Mouse (Mus musculus): ENCODE results near the gene Aldh4a1. TPM values are rescaled to one million over a fixed set of nuclear protein-coding genes. Genes with fewer than 3 reads are reported as not detected.
A peak's percentile ranks its signal among the peaks of the same experiment; 100 is the strongest.

Aldh4a1 gene
- polyA plus RNA-seq (2015; fragmentation: Nextera tagmentation; extraction: Ambion mirVana): 30.2 and 31.1 TPM in 2 replicates

DNA sequence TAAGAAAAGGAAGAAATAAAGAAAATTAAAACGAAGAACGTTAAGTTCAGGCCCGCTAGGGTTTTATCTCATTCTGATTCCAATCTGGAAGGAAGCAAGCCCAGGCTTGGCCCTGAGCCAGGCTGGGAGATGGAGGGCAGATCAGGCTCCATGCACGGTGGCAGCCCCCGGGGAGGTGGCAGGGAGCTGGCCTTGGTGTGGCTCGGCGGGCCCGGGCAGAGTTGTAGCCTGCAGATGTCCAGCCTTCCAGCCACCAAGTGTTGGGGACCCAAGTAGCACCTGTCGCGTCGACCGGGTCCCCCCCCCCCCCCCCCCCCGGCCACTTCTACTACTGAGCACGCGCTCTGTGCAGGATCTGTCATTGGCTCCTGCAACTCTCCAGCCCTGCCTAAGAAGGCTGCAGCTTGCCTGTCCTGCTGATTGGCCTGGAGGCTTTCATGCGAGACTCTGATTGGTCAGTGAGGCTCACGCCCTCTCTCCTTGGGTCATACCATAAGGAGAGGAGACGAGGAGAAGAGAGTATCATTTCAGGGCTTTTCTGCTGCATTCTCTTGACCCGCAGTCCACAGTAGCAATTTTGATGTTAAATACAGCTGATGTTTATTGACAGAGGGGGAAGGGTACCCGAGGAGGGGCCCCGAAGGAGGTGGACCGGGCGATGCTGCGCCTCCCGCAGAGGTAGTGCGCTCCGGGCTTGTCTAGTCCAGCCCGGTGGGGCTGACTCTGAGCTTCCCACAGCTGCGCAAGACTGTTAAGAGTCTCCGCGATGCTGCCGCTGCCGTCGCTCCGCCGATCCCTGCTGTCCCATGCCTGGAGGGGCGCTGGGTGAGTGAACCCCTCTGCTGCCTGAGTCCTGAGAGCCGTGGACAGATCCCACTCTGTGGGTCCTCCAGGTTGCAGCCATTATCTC, at the start of gene Aldh4a1:
TSS of gene Aldh4a1 (plus strand) at position 494 of the 910 bp plus-strand sequence.
- no peaks in the 10 kb centered on the region for H3K36me3 ChIP-seq (ENCODE audit: control insufficient read depth, insufficient read depth)
- H3K27me3 ChIP-seq (replicated peaks; ENCODE audit: control insufficient read depth, insufficient read depth, low read length): no peaks in the 10 kb centered on the region
- peak within 1 kb of the TSS; percentile 86 for H3K4me3 ChIP-seq (replicated peaks; ENCODE audit: low read length)
- H3K27ac ChIP-seq (ENCODE audit: low read length): peak within 1 kb of the TSS; percentile 91
- peak within 1 kb of the TSS; percentile 87 for H3K9ac ChIP-seq (replicated peaks; ENCODE audit: low read depth, low read length)
- peaks cover 20% of the 10 kb centered on the region for H3K4me1 ChIP-seq (replicated peaks; ENCODE audit: control insufficient read depth, insufficient read depth, low read length)
- no peaks in the 10 kb centered on the region for H3K9me3 ChIP-seq (ENCODE audit: control insufficient read depth, low read length)
- H3K4me2 ChIP-seq (ENCODE audit: low read length): peak within 1 kb of the TSS; percentile 88
- under 1% methylated on average over 31 of the region's 38 CpGs for WGBS
- peak; percentile 100 for ATAC-seq

DNA sequence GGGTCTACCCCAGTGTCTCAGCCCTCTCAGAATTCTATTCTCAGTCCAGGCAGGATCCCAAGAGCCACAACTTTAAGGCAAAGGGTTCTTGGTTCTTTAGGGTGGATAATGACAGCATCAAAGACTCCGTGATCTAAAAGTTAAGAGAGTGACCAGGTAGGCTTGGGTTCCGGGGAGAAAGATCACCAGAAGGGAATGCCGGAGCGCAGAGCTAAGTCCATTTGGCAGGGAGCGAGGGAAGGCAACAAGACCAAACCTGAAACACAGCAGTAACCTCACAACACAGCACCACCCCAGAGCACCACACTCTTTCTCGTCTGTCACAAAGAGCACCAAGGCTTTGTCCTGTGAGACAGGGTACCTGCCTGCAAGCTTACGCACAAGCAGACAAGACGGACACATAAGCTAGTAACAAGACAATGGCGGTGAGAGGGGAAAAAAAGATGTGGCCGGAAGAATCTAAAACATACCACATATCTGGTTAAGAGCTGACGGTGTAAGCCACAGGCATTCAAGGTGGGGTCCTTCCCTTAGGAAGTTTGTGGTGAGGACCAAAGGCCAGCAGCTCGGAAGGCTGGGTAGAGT, 49.6 kb upstream of the Aldh4a1 start:
- H3K4me1 ChIP-seq (replicated peaks; ENCODE audit: control insufficient read depth, insufficient read depth, low read length): peaks cover 16% of the 10 kb centered on the region
- H3K9me3 ChIP-seq (ENCODE audit: control insufficient read depth, low read length): no peaks in the 10 kb centered on the region
- no peak overlapping the region for H3K4me2 ChIP-seq (ENCODE audit: low read length)
- H3K4me3 ChIP-seq (replicated peaks; ENCODE audit: low read length): no peak overlapping the region
- H3K27ac ChIP-seq (ENCODE audit: low read length): no peak overlapping the region
- WGBS: 83% methylated on average over 12 of the region's 12 CpGs
- H3K27me3 ChIP-seq (replicated peaks; ENCODE audit: control insufficient read depth, insufficient read depth, low read length): 0 out of 2 replicates have a peak, but pooled peaks cover 2% of the 10 kb centered on the region
- no peaks in the 10 kb centered on the region for H3K36me3 ChIP-seq (ENCODE audit: control insufficient read depth, insufficient read depth)
- ATAC-seq: no peak
- no peak overlapping the region for H3K9ac ChIP-seq (replicated peaks; ENCODE audit: low read depth, low read length)

DNA sequence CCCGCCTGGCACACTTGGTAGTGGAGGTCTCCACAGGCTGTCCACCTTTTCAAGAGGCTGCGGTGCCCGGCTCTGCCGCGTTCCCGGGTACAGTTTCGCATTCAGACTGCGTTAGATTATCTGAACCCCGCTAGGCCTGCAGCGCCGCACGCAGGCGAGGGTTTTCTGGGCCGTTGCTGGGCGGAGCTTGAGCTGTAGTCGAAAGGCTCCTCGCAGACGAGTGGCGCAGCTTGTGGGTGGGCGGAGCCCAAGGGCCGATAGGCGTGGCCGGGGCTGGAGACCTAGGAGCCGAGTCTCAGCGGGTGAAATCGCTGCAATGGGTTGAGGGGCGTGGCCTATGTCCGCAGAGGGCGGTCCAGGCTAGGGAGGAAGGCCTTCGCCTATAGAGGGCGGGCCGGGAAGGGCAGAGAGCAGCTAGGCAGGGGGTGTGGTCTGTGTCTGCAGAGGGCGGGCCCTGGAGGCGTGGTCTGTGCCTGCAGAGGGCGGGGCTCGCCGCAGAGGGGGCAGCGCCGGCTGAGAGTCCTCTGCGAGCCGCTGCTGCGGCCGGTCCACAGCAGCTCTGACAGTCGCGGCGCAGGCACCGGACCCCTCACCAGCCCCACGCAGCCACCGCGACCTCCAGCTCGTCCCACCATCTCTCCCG, 48.4 kb upstream of the Aldh4a1 start:
- peak overlapping the region; percentile 52 for H3K27ac ChIP-seq (ENCODE audit: low read length)
- H3K4me3 ChIP-seq (replicated peaks; ENCODE audit: low read length): peak overlapping the region; percentile 64
- H3K4me2 ChIP-seq (ENCODE audit: low read length): peak overlapping the region; percentile 91
- no peaks in the 10 kb centered on the region for H3K36me3 ChIP-seq (ENCODE audit: control insufficient read depth, insufficient read depth)
- H3K4me1 ChIP-seq (replicated peaks; ENCODE audit: control insufficient read depth, insufficient read depth, low read length): peaks cover 16% of the 10 kb centered on the region
- peak overlapping the region; percentile 82 for H3K9ac ChIP-seq (replicated peaks; ENCODE audit: low read depth, low read length)
- H3K9me3 ChIP-seq (ENCODE audit: control insufficient read depth, low read length): no peaks in the 10 kb centered on the region
- peak; percentile 93 for ATAC-seq
- WGBS: 0% methylated on average over 52 of the region's 52 CpGs
- H3K27me3 ChIP-seq (replicated peaks; ENCODE audit: control insufficient read depth, insufficient read depth, low read length): 0 out of 2 replicates have a peak, but pooled peaks cover under 1% of the 10 kb centered on the region

DNA sequence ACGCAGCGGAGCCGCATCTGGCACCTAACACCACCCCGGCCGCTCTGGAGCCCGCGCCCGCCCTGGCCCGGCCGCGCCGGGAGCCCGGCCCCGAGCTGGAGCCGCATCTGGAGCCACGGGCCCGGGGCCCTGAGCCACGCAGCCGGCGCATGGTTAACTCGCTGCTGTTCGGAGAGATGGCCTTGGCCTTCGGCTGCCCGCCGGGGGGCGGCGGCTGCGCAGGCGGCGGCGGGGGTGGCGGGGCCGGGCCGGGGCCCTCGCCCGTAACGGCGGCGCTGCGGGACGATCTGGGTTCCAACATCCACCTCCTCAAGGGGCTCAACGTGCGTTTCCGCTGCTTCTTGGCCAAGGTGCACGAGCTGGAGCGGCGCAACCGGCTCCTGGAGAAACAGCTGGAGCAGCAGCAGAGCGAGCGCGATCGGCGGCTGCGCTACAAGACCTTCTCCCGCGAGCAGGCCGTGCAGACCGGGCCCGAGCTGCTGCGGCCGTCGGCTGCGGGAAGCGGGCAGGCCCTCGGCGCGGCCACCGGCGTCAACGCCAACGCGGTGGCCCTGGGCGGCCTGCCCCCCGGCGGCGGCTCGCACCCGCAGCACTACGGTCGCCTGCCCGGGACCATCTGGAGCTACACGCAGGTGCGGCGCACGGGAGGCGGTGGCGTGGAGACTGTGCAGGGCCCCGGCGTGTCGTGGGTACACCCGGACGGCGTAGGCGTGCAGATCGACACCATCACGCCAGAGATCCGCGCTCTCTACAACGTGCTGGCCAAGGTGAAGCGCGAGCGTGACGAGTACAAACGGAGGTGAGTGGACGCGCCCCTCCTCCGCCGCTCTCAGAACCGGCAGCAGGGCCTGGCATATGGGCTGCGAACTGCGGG, 47.6 kb upstream of the Aldh4a1 start:
- Histone ChIP-seq H3K4me1 (replicated peaks; ENCODE audit: control insufficient read depth, insufficient read depth, low read length) (peaks cover 16% of the 10 kb centered on the region), H3K4me2 (ENCODE audit: low read length) (peak overlapping the region; percentile 91), H3K4me3 (replicated peaks; ENCODE audit: low read length) (peak overlapping the region; percentile 64), H3K9me3 (ENCODE audit: control insufficient read depth, low read length) (no peaks in the 10 kb centered on the region), H3K27me3 (replicated peaks; ENCODE audit: control insufficient read depth, insufficient read depth, low read length) (no peaks in the 10 kb centered on the region), H3K9ac (replicated peaks; ENCODE audit: low read depth, low read length) (peak overlapping the region; percentile 82), H3K27ac (ENCODE audit: low read length) (peak overlapping the region; percentile 52), H3K36me3 (ENCODE audit: control insufficient read depth, insufficient read depth) (no peaks in the 10 kb centered on the region)
- ATAC-seq: peak; percentile 58
- under 1% methylated on average over 103 of the region's 111 CpGs for WGBS

DNA sequence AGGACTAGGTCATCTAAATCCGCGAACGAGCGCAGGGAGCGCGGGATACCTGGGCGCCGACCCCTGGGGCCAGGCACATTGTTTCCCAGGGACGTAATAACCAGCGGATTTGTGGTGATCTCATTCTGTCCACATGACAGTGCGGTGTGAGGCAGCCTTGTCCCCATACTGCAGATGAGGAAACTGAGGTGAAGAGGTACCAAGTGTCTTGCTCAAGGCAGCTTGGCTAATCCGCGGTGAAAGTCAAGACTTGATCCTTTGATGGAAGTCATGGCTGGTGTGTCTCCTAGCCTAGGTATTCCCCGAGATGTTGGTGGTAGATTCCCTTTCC, 47.0 kb upstream of the Aldh4a1 start:
- Histone ChIP-seq H3K36me3 (ENCODE audit: control insufficient read depth, insufficient read depth) (no peaks in the 10 kb centered on the region), H3K27me3 (replicated peaks; ENCODE audit: control insufficient read depth, insufficient read depth, low read length) (no peaks in the 10 kb centered on the region), H3K9me3 (ENCODE audit: control insufficient read depth, low read length) (no peaks in the 10 kb centered on the region), H3K9ac (replicated peaks; ENCODE audit: low read depth, low read length) (peak overlapping the region; percentile 82), H3K4me1 (replicated peaks; ENCODE audit: control insufficient read depth, insufficient read depth, low read length) (peaks cover 16% of the 10 kb centered on the region), H3K4me3 (replicated peaks; ENCODE audit: low read length) (peak overlapping the region; percentile 64), H3K27ac (ENCODE audit: low read length) (no peak overlapping the region), H3K4me2 (ENCODE audit: low read length) (peak overlapping the region; percentile 91)
- ATAC-seq: no peak
- WGBS: 11% methylated on average over 14 of the region's 14 CpGs

DNA sequence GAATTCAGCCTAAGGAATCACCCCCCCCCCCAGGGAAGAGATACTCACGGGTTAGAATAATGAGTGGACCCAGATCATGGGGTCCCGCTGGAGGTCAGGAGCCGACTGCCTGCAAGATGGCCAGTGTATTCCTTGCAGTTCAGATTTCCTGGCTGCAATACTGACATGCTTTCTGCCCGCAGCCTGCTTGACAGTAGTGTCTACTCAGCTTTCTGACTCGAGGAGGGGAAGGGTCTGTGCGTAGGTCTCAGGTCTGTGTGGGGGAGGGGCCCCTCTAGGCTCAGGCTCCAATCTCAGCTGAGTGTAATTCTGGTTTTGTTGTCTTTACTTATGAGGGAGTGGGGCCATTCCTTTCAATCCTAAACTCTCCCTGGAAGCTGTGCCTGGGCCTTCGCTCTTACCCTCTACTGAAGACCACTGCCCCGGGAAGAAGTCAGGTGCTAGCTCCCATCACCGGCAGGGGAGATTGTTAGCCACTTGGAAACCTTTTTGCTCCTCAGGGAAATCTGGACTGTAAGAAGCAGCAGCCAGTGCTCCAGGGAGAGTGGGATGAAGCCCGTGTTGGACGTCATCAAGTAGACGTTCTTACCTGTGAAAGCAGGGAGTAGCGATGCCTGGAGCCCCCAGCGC, 46.3 kb upstream of the Aldh4a1 start:
- no peak for ATAC-seq
- 57% methylated on average over 14 of the region's 14 CpGs for WGBS
- Histone ChIP-seq H3K9me3 (ENCODE audit: control insufficient read depth, low read length) (no peaks in the 10 kb centered on the region), H3K4me1 (replicated peaks; ENCODE audit: control insufficient read depth, insufficient read depth, low read length) (peaks cover 23% of the 10 kb centered on the region), H3K27me3 (replicated peaks; ENCODE audit: control insufficient read depth, insufficient read depth, low read length) (no peaks in the 10 kb centered on the region), H3K36me3 (ENCODE audit: control insufficient read depth, insufficient read depth) (no peaks in the 10 kb centered on the region), H3K4me3 (replicated peaks; ENCODE audit: low read length) (peak overlapping the region; percentile 64), H3K9ac (replicated peaks; ENCODE audit: low read depth, low read length) (no peak overlapping the region; the same call in 1 of the 2 replicates), H3K27ac (ENCODE audit: low read length) (no peak overlapping the region), H3K4me2 (ENCODE audit: low read length) (peak overlapping the region; percentile 91)

DNA sequence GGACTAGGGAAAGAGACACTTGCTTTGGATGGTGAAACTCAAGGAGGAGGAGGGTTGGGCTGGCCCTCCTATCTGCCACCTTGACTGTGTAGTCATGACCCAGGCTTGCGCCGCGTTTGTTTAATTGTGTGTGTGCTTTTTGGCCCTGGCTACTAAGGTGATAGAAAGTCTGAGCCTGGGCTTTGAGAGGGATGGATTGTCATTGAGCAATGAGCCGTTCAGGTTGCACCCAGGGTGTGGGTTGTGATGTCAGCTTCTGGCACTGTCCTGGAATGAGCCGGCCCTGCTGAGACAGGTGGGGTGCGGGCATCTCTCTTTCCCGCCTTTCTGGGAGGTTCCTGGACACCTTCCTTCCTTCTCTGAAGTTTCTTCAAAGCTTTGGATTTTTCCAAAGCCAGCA, 45.7 kb upstream of the Aldh4a1 start:
- H3K27ac ChIP-seq (ENCODE audit: low read length): no peak overlapping the region
- WGBS: 89% methylated on average over 7 of the region's 7 CpGs
- no peak for ATAC-seq
- no peak overlapping the region for H3K9ac ChIP-seq (replicated peaks; ENCODE audit: low read depth, low read length)
- H3K4me2 ChIP-seq (ENCODE audit: low read length): peak overlapping the region; percentile 91; the same call in 1 of the 2 replicates
- H3K4me3 ChIP-seq (replicated peaks; ENCODE audit: low read length): no peak overlapping the region
- peaks cover 27% of the 10 kb centered on the region for H3K4me1 ChIP-seq (replicated peaks; ENCODE audit: control insufficient read depth, insufficient read depth, low read length)
- H3K36me3 ChIP-seq (ENCODE audit: control insufficient read depth, insufficient read depth): no peaks in the 10 kb centered on the region
- no peaks in the 10 kb centered on the region for H3K27me3 ChIP-seq (replicated peaks; ENCODE audit: control insufficient read depth, insufficient read depth, low read length)
- no peaks in the 10 kb centered on the region for H3K9me3 ChIP-seq (ENCODE audit: control insufficient read depth, low read length)

DNA sequence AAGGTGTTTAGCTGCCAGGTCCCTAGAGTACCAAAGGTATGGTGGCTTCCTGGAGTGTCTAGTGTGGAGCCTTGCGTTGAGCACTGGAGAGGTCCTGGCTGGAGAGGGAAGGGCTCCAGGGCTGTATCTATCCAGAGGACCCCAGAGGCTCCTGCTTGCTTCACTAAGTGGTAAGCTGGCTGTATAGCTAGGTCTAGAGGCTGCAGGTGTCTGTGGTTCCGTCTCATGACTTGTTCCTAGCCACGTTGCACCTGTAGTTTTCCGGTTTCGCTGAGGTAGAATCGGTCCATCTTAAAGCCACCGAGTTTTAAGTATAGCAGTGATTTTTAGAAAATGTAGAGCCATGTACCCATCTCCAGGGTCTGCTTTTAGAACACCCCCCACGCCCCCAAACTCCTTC, 44.3 kb upstream of the Aldh4a1 start:
- no peak overlapping the region for H3K9ac ChIP-seq (replicated peaks; ENCODE audit: low read depth, low read length)
- H3K4me3 ChIP-seq (replicated peaks; ENCODE audit: low read length): no peak overlapping the region
- no peak overlapping the region for H3K4me2 ChIP-seq (ENCODE audit: low read length)
- no peaks in the 10 kb centered on the region for H3K27me3 ChIP-seq (replicated peaks; ENCODE audit: control insufficient read depth, insufficient read depth, low read length)
- H3K27ac ChIP-seq (ENCODE audit: low read length): no peak overlapping the region
- no peaks in the 10 kb centered on the region for H3K9me3 ChIP-seq (ENCODE audit: control insufficient read depth, low read length)
- H3K4me1 ChIP-seq (replicated peaks; ENCODE audit: control insufficient read depth, insufficient read depth, low read length): peaks cover 27% of the 10 kb centered on the region
- H3K36me3 ChIP-seq (ENCODE audit: control insufficient read depth, insufficient read depth): no peaks in the 10 kb centered on the region
- no peak for ATAC-seq
- 89% methylated on average over 8 of the region's 8 CpGs for WGBS

Data from forebrain, embryonic 16.5 days (tissue).